Mouse (Mus musculus): ENCODE results near the gene Eipr1. TPM values are rescaled to one million over a fixed set of nuclear protein-coding genes. Genes with fewer than 3 reads are reported as not detected.

Gene Eipr1
- total and polyA plus RNA-seq, 3 experiments = 8.6 to 13.5 (median 8.7) TPM

DNA sequence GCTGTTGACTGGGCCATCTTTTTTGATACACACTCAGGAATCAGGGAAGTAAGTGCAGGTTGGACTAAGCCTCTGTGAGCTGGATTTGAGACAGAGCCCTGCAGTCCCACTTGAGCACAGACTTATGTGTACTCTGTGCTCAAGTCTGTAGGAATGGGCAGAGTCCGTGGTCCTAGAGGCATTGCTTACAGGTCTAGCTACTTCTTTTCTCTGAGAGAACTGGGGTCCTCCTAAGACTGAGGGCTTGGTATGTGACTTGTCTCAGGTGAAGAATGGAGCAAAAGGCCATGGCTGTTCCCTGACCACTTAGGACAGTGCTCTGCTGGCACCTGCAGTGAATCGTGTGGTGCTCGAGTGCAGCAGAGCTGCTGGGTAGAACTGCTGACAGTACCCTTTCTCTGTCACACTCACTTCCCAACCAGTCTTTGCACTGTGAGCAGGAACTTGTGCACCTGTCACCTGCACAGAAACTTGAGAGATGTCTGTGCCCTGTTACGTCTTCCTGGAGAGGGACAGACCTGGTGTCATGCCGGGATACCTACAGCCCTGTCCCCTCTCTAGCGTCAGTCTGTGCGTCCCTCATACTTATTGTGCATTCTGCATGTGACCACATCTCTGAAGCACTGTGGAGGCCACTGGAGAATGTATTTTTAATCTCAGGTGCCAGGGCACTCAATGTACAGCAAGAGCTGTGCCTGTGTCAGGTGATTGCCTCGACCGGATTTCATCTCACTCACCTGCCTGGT is 65.3 kb downstream of the Eipr1 start:
- H3K27me3 ChIP-seq (ENCODE audit: control insufficient read depth, insufficient read depth, low read length) = no peaks in the 10 kb centered on the region
- WGBS = 48% methylated on average over 9 of the region's 9 CpGs
- DNase-seq = no peak
- H3K79me2 ChIP-seq (replicated peaks; ENCODE audit: control insufficient read depth, insufficient read depth, low read length) = no peaks in the 10 kb centered on the region
- H3K9ac ChIP-seq (ENCODE audit: low read depth, low read length) = no peak overlapping the region
- intact Hi-C loops (cut with DNase I) = no loop called here
- no peak overlapping the region for H3K27ac ChIP-seq
- peaks cover 4% of the 10 kb centered on the region; the same call in 1 of the 2 replicates for H3K4me1 ChIP-seq (ENCODE audit: control insufficient read depth, insufficient read depth, low read length)
- H3K36me3 ChIP-seq (ENCODE audit: control insufficient read depth, insufficient read depth, low read length) = no peaks in the 10 kb centered on the region
- H3K4me3 ChIP-seq = no peak overlapping the region
- no peak for TF ChIP-seq POLR2A (IDR thresholded peaks at IDR 0.05; ENCODE audit: insufficient read depth, low read depth, low read length)

- no peak for TF ChIP-seq POLR2A (IDR thresholded peaks at IDR 0.05; ENCODE audit: insufficient read depth, low read depth, low read length)
- TF ChIP-seq CTCF (IDR thresholded peaks at IDR 0.05) = no peak
- no peak for TF ChIP-seq EP300 (IDR thresholded peaks at IDR 0.05; ENCODE audit: insufficient read depth, low read depth, low read length)
- Histone ChIP-seq H3K9ac (ENCODE audit: low read depth, low read length) (no peak overlapping the region), H3K4me1 (ENCODE audit: control insufficient read depth, insufficient read depth, low read length) (peaks cover 4% of the 10 kb centered on the region; the same call in 1 of the 2 replicates), H3K79me2 (replicated peaks; ENCODE audit: control insufficient read depth, insufficient read depth, low read length) (no peaks in the 10 kb centered on the region), H3K36me3 (ENCODE audit: control insufficient read depth, insufficient read depth, low read length) (no peaks in the 10 kb centered on the region), H3K27ac (no peak overlapping the region), H3K4me3 (no peak overlapping the region), H3K27me3 (ENCODE audit: control insufficient read depth, insufficient read depth, low read length) (no peaks in the 10 kb centered on the region)
- DNase-seq = peak in 1 of 2 experiments; percentile 23
- intact Hi-C loops (cut with DNase I) = no loop called here
- WGBS = 33% methylated on average over 5 of the region's 5 CpGs
Observed at GRCm38 (mm10) chr12:28817427-28817752, 65.8 kb downstream of the Eipr1 start.

DNA sequence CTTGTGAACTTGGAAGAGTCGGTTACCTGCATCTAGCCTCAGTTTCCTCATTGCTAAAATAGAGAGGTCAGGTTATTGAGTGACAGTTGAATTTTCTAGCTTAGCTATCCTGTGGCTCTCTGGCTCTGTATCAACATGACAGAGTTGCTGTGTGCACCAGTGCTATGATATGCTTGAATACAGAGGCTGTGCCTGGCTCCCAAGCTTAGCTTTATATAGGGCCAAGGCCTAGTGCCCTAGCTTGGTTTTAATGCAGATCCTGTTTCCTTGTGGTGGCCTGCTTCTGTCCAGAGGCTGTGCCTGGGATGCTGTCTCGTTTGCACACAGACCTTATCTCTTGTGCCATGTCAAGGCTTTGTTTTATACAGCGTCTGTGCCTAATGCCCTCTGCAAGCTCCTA is 66.3 kb downstream of the Eipr1 start:
- Histone ChIP-seq H3K27ac (no peak overlapping the region), H3K79me2 (replicated peaks; ENCODE audit: control insufficient read depth, insufficient read depth, low read length) (no peaks in the 10 kb centered on the region), H3K4me3 (no peak overlapping the region), H3K9ac (ENCODE audit: low read depth, low read length) (no peak overlapping the region), H3K36me3 (ENCODE audit: control insufficient read depth, insufficient read depth, low read length) (no peaks in the 10 kb centered on the region), H3K4me1 (ENCODE audit: control insufficient read depth, insufficient read depth, low read length) (peaks cover 4% of the 10 kb centered on the region; the same call in 1 of the 2 replicates), H3K27me3 (ENCODE audit: control insufficient read depth, insufficient read depth, low read length) (no peaks in the 10 kb centered on the region)
- TF ChIP-seq EP300 (IDR thresholded peaks at IDR 0.05; ENCODE audit: insufficient read depth, low read depth, low read length) = no peak
- no peak for TF ChIP-seq POLR2A (IDR thresholded peaks at IDR 0.05; ENCODE audit: insufficient read depth, low read depth, low read length)
- no peak for TF ChIP-seq CTCF (IDR thresholded peaks at IDR 0.05)
- WGBS = 47% methylated on average over 3 of the region's 3 CpGs
- DNase-seq = no peak
- intact Hi-C loops (cut with DNase I) = no loop called here

GRCm38 (mm10) chr12:28823518-28823917 is 71.9 kb downstream of the Eipr1 start:
- H3K9ac ChIP-seq (ENCODE audit: low read depth, low read length) = no peak overlapping the region
- H3K79me2 ChIP-seq (replicated peaks; ENCODE audit: control insufficient read depth, insufficient read depth, low read length) = no peaks in the 10 kb centered on the region
- TF ChIP-seq CTCF (IDR thresholded peaks at IDR 0.05) = no peak
- no peak for TF ChIP-seq EP300 (IDR thresholded peaks at IDR 0.05; ENCODE audit: insufficient read depth, low read depth, low read length)
- no peak for TF ChIP-seq POLR2A (IDR thresholded peaks at IDR 0.05; ENCODE audit: insufficient read depth, low read depth, low read length)
- no peak overlapping the region for H3K4me3 ChIP-seq
- intact Hi-C loops (cut with DNase I) = no loop called here
- H3K27me3 ChIP-seq (ENCODE audit: control insufficient read depth, insufficient read depth, low read length) = no peaks in the 10 kb centered on the region
- WGBS = 89% methylated on average over 7 of the region's 7 CpGs
- H3K4me1 ChIP-seq (ENCODE audit: control insufficient read depth, insufficient read depth, low read length) = no peaks in the 10 kb centered on the region; the same call in 1 of the 2 replicates
- no peak for DNase-seq
- H3K27ac ChIP-seq = no peak overlapping the region
- H3K36me3 ChIP-seq (ENCODE audit: control insufficient read depth, insufficient read depth, low read length) = no peaks in the 10 kb centered on the region

- no peak overlapping the region for H3K27ac ChIP-seq
- no peaks in the 10 kb centered on the region for H3K79me2 ChIP-seq (replicated peaks; ENCODE audit: control insufficient read depth, insufficient read depth, low read length)
- peaks cover 2% of the 10 kb centered on the region; the same call in 1 of the 2 replicates for H3K4me1 ChIP-seq (ENCODE audit: control insufficient read depth, insufficient read depth, low read length)
- intact Hi-C loops (cut with DNase I) = no loop called here
- H3K9ac ChIP-seq (ENCODE audit: low read depth, low read length) = no peak overlapping the region
- no peak for DNase-seq
- H3K27me3 ChIP-seq (ENCODE audit: control insufficient read depth, insufficient read depth, low read length) = no peaks in the 10 kb centered on the region
- 68% methylated on average over 3 of the region's 3 CpGs for WGBS
- no peaks in the 10 kb centered on the region for H3K36me3 ChIP-seq (ENCODE audit: control insufficient read depth, insufficient read depth, low read length)
- H3K4me3 ChIP-seq = no peak overlapping the region
- peak; percentile 18 for TF ChIP-seq CTCF (IDR thresholded peaks at IDR 0.05)
- no peak for TF ChIP-seq POLR2A (IDR thresholded peaks at IDR 0.05; ENCODE audit: insufficient read depth, low read depth, low read length)
- no peak for TF ChIP-seq EP300 (IDR thresholded peaks at IDR 0.05; ENCODE audit: insufficient read depth, low read depth, low read length)
Observed at GRCm38 (mm10) chr12:28829502-28829901, 77.9 kb downstream of the Eipr1 start.

DNA sequence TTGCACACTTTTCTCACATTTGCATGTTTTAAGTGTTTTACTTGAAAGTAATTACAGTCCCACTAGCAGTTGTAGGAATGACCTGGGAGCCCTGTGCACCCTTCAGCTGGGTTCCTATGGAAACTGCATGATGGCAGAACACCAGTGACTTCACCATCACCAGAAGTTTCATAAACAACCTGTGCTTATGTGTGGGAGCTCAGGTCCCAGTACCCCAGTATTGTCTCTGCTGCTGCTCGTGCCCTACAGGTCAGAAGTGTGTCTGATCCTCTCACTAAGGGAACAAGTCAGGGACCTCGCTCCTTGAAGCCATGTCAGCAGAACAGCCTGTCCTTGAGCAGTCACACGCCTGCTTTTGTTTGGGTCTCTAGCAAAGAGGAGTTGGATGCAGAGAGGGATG is 78.9 kb downstream of the Eipr1 start:
- H3K27ac ChIP-seq = no peak overlapping the region
- no peak overlapping the region for H3K9ac ChIP-seq (ENCODE audit: low read depth, low read length)
- 90% methylated on average over 3 of the region's 3 CpGs for WGBS
- intact Hi-C loops (cut with DNase I) = loop anchor here (5.0 kb wide), 1 partner anchor 128 kb away; no protein-coding TSS in a partner anchor
- H3K27me3 ChIP-seq (ENCODE audit: control insufficient read depth, insufficient read depth, low read length) = no peaks in the 10 kb centered on the region
- DNase-seq = no peak
- H3K36me3 ChIP-seq (ENCODE audit: control insufficient read depth, insufficient read depth, low read length) = no peaks in the 10 kb centered on the region
- H3K4me3 ChIP-seq = no peak overlapping the region
- no peak for TF ChIP-seq POLR2A (IDR thresholded peaks at IDR 0.05; ENCODE audit: insufficient read depth, low read depth, low read length)
- no peak for TF ChIP-seq CTCF (IDR thresholded peaks at IDR 0.05)
- no peak for TF ChIP-seq EP300 (IDR thresholded peaks at IDR 0.05; ENCODE audit: insufficient read depth, low read depth, low read length)
- peaks cover 2% of the 10 kb centered on the region; the same call in 1 of the 2 replicates for H3K4me1 ChIP-seq (ENCODE audit: control insufficient read depth, insufficient read depth, low read length)
- H3K79me2 ChIP-seq (replicated peaks; ENCODE audit: control insufficient read depth, insufficient read depth, low read length) = no peaks in the 10 kb centered on the region

Data from heart, adult 2 months (tissue).